Mouse (Mus musculus): ENCODE data around the gene Gjb1. TPM values are rescaled to one million over a fixed set of nuclear protein-coding genes. Genes with fewer than 3 reads are reported as not detected.

Gene Gjb1
- total RNA-seq, 2 experiments from 2014 or later = 4.6 to 5.5 TPM

GRCm38 (mm10) chrX:101394341-101394740 is 18.2 kb downstream of the Gjb1 start:
- DNase-seq (ENCODE audit: low spot score in 2 of 2) = no peak

- DNase-seq (ENCODE audit: low spot score in 2 of 2) = no peak
Observed at GRCm38 (mm10) chrX:101396459-101396858, 20.3 kb downstream of the Gjb1 start.

GRCm38 (mm10) chrX:101418946-101419724 is 43.0 kb downstream of the Gjb1 start:
- peak; percentile 30 to 45 for DNase-seq (ENCODE audit: low spot score in 2 of 2)

DNA sequence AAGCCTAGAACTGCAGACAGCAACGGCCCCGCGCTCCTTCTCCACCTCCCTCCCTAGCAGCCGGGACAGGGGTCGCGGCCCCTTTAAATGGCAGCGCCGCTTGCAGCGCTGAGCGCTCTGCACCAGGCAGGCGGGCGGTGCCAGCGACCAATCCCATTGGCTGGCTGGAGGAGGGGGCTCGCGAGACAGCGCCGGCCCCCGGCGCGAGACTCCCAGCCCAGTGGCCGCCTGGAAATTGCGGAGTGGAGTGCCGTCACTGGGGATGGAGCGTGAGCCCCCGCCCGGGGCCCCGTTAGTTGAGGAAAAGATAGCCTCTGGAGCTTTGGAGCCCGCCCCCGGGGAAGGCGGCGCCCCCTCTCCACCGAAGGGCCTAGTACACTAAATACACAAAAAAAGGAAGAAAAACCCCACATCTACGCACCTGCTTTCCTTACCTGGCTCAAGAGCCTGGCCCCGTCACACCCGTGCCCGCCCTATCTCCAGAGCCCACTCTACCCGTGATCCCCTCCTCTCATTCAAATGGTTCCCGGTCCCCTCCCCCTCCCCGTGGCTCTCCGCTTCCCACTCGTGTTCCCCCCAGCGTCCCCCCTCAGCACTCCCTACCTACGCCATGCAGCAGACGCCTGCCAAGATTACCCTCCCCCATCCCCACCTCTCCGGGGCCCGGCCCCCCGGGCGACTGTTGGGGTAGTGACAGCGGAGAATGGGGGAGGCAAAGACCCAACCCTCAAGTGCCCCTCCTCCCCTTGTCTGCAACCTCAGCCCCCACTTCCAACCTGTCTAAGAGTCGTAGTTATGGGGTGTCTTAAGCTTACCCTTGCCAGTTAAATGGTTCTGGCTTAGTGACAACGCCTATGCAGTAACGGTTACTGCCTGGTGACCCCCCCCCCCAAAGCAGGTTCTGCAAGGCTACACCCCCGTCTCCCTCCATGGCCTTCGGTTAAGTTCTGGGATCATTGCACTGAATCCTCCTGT is 43.8 kb downstream of the Gjb1 start:
- DNase-seq (ENCODE audit: low spot score in 2 of 2) = peak; percentile 80 to 85

- DNase-seq (ENCODE audit: low spot score in 2 of 2) = no peak
Observed at GRCm38 (mm10) chrX:101420700-101421095, 44.5 kb downstream of the Gjb1 start, which contains the start of gene Zmym3. TSS of gene Zmym3 (minus strand) at chrX:101420849.

DNA sequence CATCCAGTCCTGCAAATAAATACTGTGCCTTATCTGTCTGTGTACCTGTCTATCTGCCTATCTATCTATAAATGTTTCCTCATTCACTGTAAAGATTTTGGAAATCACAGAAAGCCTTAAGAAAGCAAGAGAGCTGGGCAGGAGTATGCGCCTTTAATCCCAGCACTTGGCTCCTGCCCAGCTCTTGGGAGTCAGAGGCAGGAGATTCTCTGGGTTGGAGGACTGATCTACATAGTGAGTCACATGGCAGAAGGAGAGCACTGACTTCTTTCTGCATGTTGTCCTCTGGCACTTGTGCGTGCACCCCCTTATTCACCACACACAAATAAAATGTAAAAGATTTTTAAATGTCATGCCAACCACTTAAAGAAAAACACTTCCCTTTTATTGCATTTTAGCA is 47.3 kb downstream of the Gjb1 start:
- no peak for DNase-seq (ENCODE audit: low spot score in 2 of 2)

DNA sequence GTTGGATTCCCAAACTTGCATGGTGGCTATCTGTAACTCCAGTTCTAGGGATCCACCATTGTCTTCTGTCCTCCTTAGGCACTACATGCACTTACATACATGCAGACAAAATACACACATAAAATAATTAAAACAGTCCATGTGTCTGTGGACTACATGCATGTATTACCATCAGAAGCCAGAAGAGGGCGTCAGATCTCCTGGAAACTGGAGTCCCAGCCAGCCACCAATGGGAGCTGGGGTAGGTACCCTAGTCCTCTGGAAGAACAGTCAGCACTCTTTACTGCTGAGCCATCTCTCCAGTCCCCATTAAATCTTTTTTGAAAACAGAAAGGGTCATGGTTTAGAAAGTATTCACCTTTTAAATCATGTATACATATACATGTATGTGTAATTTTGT is 51.6 kb downstream of the Gjb1 start:
- no peak for DNase-seq (ENCODE audit: low spot score in 2 of 2)

- peak; percentile 9 to 12 for DNase-seq (ENCODE audit: low spot score in 2 of 2)
Observed at GRCm38 (mm10) chrX:101428785-101429141, 52.6 kb downstream of the Gjb1 start.

DNA sequence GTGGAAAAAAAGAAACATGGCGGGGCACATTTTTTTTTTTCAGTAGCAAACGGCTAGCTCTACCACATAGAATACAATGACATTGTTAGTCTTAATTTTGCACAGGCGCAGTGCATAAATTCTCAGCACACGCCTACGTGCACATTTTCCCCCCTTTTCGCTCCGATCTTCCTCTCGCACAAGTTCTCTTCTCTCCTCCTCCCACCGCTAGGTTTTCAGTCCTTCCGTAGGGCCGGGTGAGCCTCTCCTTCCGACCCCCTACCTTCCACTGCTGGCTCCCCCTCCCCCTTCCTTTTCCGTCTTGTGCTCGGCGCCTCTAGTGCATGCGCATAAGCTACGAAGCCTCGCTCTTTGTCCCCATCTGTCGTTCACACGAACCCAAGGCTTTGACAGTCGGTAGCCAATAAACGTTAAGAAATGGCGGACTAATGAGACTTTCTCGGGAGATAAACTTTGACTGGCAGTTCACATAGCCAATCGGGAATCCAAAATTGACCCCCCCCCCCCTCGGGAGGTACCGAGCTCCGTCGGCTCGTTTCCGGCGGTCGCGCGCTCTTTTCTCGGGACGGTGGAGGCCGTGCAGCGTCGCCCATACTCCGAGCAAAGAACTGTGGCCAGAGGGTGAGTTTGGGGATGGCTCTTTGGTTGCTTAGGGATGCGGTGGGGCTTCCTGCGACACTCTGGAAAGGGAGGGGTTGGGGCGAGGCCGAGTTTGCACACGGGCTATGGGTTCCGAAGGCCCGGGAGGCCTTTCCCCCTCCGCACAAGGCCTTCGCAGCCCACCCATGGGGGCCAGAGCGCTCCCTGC is 53.2 kb downstream of the Gjb1 start, which contains the start of gene Nono:
Gene Nono (plus strand): TSS at position 177 of the 808 bp plus-strand sequence.
- DNase-seq (ENCODE audit: low spot score in 2 of 2) = peak; percentile 76 to 91

DNA sequence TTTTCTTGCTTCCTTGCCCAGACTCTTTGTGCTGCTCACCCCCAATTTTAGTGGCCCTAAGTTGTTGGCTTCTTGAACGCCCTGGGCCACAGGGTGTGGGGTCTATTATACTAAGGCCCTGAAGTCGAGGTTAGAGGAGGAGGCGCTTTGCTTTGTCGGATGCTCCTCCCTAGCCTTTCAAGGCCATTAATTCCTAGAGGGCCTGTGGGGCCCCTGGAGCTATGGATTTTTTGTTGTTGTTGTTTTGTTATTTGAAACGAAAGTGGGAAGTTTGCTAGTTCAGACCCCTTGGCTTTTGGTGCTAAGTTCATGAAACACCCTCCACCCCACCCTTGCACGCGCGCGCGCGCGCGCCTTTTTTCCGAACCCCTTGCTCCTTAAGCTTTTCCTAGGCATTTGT is 53.8 kb downstream of the Gjb1 start:
- DNase-seq (ENCODE audit: low spot score in 2 of 2) = peak in 1 of 2 experiments; percentile 18

Other genes starting within 250 kb of the Gjb1 start
- gene Snx12, start 153.8 kb upstream of the Gjb1 start, total RNA-seq (2021) = 10 to 100 TPM; 76.8 to 82.5 TPM
- 10 to 100 TPM; 16.7 to 17.2 TPM for gene Foxo4, start 121.8 kb upstream of the Gjb1 start, total RNA-seq (2021)
- gene Gm614, start 112.4 kb upstream of the Gjb1 start, total RNA-seq (2021) = not detected
- 1 to 10 TPM; 1.8 to 2.7 TPM for gene Il2rg, start 108.1 kb upstream of the Gjb1 start, total RNA-seq (2021)
- not detected for gene Gm20489, start 107.4 kb upstream of the Gjb1 start, total RNA-seq (2021)
- 10 to 100 TPM; 31.0 to 32.8 TPM for gene Med12, start 102.3 kb upstream of the Gjb1 start, total RNA-seq (2021)
- gene Nlgn3, start 77.2 kb upstream of the Gjb1 start, total RNA-seq (2021) = 100 to 1,000 TPM; 212 to 221 TPM
- gene Zmym3, start 44.5 kb downstream of the Gjb1 start, total RNA-seq (2021) = 100 to 1,000 TPM; 131 to 135 TPM
- 100 to 1,000 TPM; 142 to 155 TPM for gene Nono, start 52.9 kb downstream of the Gjb1 start, total RNA-seq (2021)
- 1 to 10 TPM in 1 of 2 experiments, under 1 TPM in 1; 0.74 to 1.5 TPM for gene Itgb1bp2, start 72.7 kb downstream of the Gjb1 start, total RNA-seq (2021)
- 10 to 100 TPM; 52.3 to 57.0 TPM for gene Taf1, start 156.4 kb downstream of the Gjb1 start, total RNA-seq (2021)

Data from layer of hippocampus, postnatal 14 days (tissue).